Mouse (Mus musculus) natural killer cell, adult 2 months (primary cell): ENCODE measurements around the gene Serpina3f.
A peak's percentile ranks its signal among the peaks of the same experiment; 100 is the strongest.

Experiments used
- DNase-seq, 2 experiments: peaks; one replicate each; pipeline ENCODE4 v3.0.0; 2022; ENCODE audit warnings: low spot score in 2 of 2

The Serpina3f gene

DNA sequence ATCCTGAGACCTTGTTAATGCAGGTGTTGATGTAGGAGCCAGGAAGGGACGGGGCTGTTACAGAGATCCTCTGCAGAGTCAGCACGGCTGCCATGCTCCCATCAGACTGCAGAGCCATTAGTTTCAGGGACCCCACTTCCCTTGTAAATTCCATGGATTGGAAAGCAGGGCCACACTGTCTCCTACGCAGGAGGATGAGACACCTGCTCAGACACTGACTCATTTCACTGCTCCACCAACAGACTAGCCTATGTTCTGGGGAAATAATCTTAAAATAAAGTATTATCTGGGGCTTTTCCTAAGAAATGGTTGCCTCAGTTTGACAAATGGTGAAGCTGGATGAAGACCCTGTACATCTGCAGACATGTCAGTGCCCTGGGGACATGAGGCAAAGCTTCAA is 33.9 kb downstream of the Serpina3f start:
- DNase-seq, result no peak

DNA sequence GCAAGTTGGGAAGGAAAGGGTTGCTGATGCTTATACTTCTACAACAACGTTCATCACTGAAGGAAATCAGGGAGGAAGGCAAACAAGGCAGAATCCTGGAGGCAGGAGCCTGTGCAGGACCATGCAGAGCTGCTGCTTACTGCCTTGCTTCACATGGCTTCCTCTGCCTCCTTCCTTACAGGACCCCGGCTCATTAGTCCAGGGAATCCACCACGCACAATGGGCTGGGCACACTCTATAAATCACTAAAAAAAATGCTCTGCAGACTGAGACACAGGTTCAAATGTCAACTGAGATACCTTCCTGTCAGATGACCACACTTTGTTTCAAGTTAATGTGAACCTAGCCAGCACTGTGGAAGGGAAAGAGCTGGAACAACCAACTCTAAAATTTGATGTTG is 46.7 kb downstream of the Serpina3f start:
- no peak for DNase-seq

DNA sequence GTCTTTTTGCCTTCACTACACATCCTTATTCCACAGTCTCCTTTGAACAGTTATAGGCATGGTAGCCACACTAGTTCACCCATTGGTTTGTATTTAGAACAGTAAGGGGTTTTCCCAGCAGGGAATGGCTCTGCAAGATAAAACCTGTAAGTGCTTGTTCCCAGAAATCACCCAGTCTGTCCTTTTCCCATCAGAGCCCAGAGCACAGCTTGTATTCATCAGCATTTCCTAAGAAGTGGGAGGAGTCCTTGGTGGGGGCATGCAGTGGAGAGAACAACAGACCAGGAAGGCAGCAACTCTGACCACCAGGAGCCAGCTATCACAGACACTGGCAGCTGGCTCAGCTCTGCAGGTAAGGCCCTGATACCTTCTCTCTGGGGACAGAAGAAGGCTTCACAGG is 48.5 kb downstream of the Serpina3f start, which contains the start of gene Serpina3i:
Serpina3i (plus strand) TSS at position 260 of the 400 bp plus-strand sequence.
- no peak for DNase-seq

DNA sequence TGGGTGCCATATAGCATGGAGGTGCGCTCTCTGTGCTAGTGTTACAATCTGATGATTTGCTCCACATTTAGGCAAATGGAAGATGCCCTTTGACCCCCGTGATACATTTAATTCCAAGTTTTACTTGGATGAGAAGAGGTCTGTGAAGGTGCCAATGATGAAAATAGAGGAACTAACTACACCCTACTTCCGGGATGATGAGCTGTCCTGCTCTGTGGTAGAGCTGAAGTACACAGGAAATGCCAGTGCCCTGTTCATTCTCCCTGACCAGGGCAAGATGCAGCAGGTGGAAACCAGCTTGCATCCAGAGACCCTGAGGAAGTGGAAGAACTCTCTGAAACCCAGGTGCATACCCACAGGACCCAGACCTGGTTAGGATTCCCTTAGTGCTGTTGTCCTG is 52.0 kb downstream of the Serpina3f start:
- peak in 1 of 2 experiments; percentile 13 for DNase-seq
